Mouse (Mus musculus): Measurements from ENCODE around the gene Pgc. TPM values are rescaled to one million over a fixed set of nuclear protein-coding genes. Genes with fewer than 3 reads are reported as not detected.

Pgc gene
- polyA plus RNA-seq, 1 experiment from 2014 or later: 122 TPM

DNA sequence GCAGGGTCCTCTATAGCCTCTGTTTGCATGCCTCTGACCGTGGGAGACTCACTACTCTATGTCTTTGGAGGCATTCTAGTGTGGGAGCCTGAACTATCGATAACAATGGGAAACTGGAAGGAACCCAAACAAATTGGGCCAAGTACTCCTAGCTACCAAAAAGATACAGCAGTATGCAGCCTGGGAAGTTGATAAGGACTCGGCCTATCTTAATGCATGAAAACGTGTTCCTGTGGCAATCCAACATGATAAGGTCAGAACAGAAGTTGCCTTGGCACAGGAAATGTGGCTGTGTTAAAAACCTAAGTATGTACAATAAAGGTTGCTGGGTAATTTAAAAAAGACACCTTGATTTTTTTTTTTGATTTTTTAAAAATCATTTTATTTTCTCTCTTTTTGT lies 5.5 kb upstream of the Pgc start:
- Histone ChIP-seq H3K36me3 (ENCODE audit: control insufficient read depth, insufficient read depth, low read length) (no peaks in the 10 kb centered on the region), H3K27me3 (ENCODE audit: control insufficient read depth, insufficient read depth, low read length) (no peaks in the 10 kb centered on the region), H3K4me1 (ENCODE audit: control insufficient read depth, insufficient read depth, low read length) (no peaks in the 10 kb centered on the region), H3K4me3 (replicated peaks; ENCODE audit: low read length) (no peak overlapping the region), H3K9ac (ENCODE audit: low read length) (no peak overlapping the region), H3K27ac (ENCODE audit: low read length) (no peak overlapping the region), H3K4me2 (ENCODE audit: low read depth, low read length) (no peak overlapping the region), H3K9me3 (replicated peaks; ENCODE audit: control insufficient read depth, low read length) (no peaks in the 10 kb centered on the region)
- no peak for ATAC-seq (ENCODE audit: insufficient read depth, low FRiP score)
- 72% methylated on average over 4 of the region's 4 CpGs for WGBS

DNA sequence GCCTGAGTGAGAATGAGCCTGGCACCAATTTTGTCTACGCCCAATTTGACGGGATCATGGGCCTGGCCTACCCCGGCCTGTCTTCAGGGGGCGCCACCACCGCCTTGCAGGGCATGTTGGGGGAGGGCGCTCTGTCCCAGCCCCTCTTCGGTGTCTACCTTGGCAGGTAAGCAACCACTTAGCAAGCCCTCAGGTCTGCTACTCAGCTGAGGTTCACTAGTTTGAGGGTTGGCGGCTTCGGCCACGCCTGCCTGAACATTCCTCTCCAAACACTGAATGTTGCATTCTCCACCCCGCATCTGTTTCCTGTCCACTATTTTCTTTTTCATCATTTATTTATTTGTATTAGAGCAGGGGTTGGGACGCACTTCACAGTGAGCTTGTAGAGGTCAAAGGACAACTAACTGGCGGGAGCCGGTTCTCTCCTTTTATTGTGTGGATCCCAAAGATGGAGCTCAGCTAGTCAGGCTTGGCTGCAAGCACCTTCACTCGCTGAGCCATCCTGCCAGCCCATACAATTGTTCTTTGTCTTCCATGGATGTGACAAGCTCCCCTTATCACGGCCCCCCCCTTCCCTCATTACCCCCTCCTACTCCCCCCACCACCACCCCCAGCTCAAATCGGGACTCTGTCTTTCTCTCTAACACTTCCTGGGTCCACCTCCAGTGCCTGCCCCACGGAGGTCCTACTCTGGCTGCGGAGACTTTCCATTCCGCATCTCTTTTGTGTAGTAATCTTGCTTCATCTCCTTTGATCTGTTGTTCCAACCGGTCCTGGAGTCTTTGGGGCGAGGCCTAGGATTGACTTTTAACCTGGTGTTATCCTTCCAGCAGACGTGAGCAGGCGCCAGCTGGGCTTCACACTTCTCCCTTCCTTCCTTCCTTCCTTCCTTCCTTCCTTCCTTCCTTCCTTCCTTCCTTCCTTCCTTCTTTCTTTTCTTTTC lies 4.3 kb downstream of the Pgc start:
- Histone ChIP-seq H3K4me1 (ENCODE audit: control insufficient read depth, insufficient read depth, low read length) (no peaks in the 10 kb centered on the region), H3K27ac (ENCODE audit: low read length) (no peak overlapping the region), H3K36me3 (ENCODE audit: control insufficient read depth, insufficient read depth, low read length) (no peaks in the 10 kb centered on the region), H3K27me3 (ENCODE audit: control insufficient read depth, insufficient read depth, low read length) (no peaks in the 10 kb centered on the region), H3K4me2 (ENCODE audit: low read depth, low read length) (no peak overlapping the region), H3K9me3 (replicated peaks; ENCODE audit: control insufficient read depth, low read length) (no peaks in the 10 kb centered on the region), H3K4me3 (replicated peaks; ENCODE audit: low read length) (no peak overlapping the region), H3K9ac (ENCODE audit: low read length) (no peak overlapping the region)
- WGBS: 50% methylated on average over 24 of the region's 24 CpGs
- no peak for ATAC-seq (ENCODE audit: insufficient read depth, low FRiP score)

DNA sequence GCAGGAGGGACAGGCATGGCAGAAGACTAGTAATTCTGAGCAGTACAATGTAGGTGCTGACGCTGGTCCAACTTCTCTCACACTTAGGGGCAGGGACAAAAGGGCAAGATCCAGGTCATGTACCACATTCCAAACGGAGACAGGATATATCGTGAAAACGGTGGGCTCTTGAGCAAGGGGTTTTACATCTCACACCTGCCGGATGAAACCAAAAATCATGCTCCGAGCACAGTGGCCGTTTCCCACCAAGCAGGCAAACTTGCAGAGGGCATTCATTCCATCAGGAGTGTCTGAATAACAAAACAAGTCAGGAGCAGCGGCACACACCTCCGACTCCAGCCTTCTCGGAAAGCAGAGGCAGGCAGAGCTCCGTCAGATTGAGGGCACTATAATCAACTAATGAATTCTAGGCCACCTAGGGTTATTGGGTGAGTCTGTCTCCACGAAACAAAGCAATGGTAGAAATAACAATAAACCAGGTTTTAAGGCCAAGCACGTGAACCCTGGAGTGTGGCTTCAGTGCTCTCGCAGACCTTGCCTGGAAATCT lies 9.0 kb downstream of the Pgc start:
- H3K4me1 ChIP-seq (ENCODE audit: control insufficient read depth, insufficient read depth, low read length): peaks cover 8% of the 10 kb centered on the region
- no peaks in the 10 kb centered on the region for H3K27me3 ChIP-seq (ENCODE audit: control insufficient read depth, insufficient read depth, low read length)
- no peak for ATAC-seq (ENCODE audit: insufficient read depth, low FRiP score)
- WGBS: 68% methylated on average over 14 of the region's 14 CpGs
- H3K4me2 ChIP-seq (ENCODE audit: low read depth, low read length): no peak overlapping the region
- H3K4me3 ChIP-seq (replicated peaks; ENCODE audit: low read length): no peak overlapping the region
- no peaks in the 10 kb centered on the region for H3K9me3 ChIP-seq (replicated peaks; ENCODE audit: control insufficient read depth, low read length)
- H3K9ac ChIP-seq (ENCODE audit: low read length): no peak overlapping the region
- no peaks in the 10 kb centered on the region for H3K36me3 ChIP-seq (ENCODE audit: control insufficient read depth, insufficient read depth, low read length)
- no peak overlapping the region for H3K27ac ChIP-seq (ENCODE audit: low read length)

DNA sequence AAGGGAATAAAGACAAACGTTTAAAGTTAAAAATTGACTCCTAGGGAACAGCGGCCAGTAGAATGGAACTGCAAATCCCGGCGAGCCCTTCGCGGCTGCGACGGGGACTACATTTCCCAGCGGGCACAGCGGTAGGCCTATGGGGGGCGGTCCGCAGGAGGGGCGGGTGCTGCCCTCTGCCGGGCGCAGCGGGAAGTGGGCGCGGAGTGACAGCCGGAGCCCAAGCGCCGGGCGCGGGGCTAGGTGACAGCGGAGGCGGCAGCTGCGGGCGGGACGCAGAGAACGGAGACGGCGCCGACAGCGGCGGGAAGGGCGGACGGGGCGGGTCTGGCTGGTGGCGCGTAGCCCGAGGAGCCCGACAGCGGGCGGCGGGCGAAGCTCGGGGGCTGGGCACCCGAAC lies 10.2 kb downstream of the Pgc start, which contains the start of gene Tfeb:
TSS of gene Tfeb (plus strand) at position 175 of the 400 bp plus-strand sequence.
- WGBS: under 1% methylated on average over 47 of the region's 47 CpGs
- H3K27ac ChIP-seq (ENCODE audit: low read length): peak within 1 kb of the TSS; percentile 80
- no peaks in the 10 kb centered on the region for H3K27me3 ChIP-seq (ENCODE audit: control insufficient read depth, insufficient read depth, low read length)
- peak within 1 kb of the TSS; percentile 69 for H3K4me3 ChIP-seq (replicated peaks; ENCODE audit: low read length)
- H3K4me1 ChIP-seq (ENCODE audit: control insufficient read depth, insufficient read depth, low read length): peaks cover 8% of the 10 kb centered on the region
- H3K36me3 ChIP-seq (ENCODE audit: control insufficient read depth, insufficient read depth, low read length): no peaks in the 10 kb centered on the region
- peak within 1 kb of the TSS; percentile 77 for H3K9ac ChIP-seq (ENCODE audit: low read length)
- H3K4me2 ChIP-seq (ENCODE audit: low read depth, low read length): peak within 1 kb of the TSS; percentile 73
- ATAC-seq (ENCODE audit: insufficient read depth, low FRiP score): peak; percentile 81
- no peaks in the 10 kb centered on the region for H3K9me3 ChIP-seq (replicated peaks; ENCODE audit: control insufficient read depth, low read length)

DNA sequence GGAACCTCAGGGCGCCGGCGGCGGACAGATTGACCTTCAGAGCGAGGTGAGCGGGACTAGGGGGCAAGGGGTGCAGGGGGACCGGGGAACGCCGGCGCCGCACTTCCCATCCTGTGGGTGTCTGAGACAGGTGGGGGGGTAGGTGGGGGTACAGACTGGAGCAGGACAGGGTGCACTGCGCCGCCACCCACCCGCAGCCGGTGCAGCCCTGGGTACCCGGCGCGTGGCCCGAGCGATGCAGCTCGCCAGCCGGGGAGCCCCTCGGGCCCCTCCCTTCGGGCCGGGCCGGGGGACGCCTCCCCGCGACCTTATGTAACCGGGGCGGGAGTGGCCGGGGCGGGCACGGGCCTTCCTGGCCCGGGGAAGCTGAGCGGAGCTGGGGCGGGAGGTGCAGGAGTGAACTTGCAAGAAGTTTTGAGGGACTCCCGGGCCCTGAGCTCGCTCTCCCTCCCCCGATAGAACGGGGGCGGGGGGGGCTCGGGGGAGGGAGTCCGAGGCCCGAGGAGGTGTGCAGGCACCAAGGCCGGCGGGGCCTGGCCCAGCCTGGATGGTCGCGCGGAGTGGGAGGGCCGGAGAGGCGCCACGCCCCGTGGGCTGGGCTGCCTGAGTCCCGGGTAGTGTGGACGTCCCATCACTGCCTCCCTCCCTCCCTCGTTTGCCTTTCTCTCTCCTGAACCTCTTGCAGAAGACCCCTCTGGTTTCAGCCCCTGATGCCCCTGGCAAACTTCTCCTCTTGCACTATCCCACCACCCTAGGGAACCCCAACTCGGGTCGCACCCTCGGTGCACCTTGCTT lies 10.8 kb downstream of the Pgc start:
- peak overlapping the region; percentile 77 for H3K9ac ChIP-seq (ENCODE audit: low read length)
- H3K4me3 ChIP-seq (replicated peaks; ENCODE audit: low read length): peak overlapping the region; percentile 69
- under 1% methylated on average over 45 of the region's 60 CpGs for WGBS
- peak overlapping the region; percentile 80 for H3K27ac ChIP-seq (ENCODE audit: low read length)
- peak overlapping the region; percentile 73 for H3K4me2 ChIP-seq (ENCODE audit: low read depth, low read length)
- no peaks in the 10 kb centered on the region for H3K9me3 ChIP-seq (replicated peaks; ENCODE audit: control insufficient read depth, low read length)
- H3K36me3 ChIP-seq (ENCODE audit: control insufficient read depth, insufficient read depth, low read length): no peaks in the 10 kb centered on the region
- no peaks in the 10 kb centered on the region for H3K27me3 ChIP-seq (ENCODE audit: control insufficient read depth, insufficient read depth, low read length)
- peaks cover 8% of the 10 kb centered on the region for H3K4me1 ChIP-seq (ENCODE audit: control insufficient read depth, insufficient read depth, low read length)
- peak; percentile 91 for ATAC-seq (ENCODE audit: insufficient read depth, low FRiP score)

DNA sequence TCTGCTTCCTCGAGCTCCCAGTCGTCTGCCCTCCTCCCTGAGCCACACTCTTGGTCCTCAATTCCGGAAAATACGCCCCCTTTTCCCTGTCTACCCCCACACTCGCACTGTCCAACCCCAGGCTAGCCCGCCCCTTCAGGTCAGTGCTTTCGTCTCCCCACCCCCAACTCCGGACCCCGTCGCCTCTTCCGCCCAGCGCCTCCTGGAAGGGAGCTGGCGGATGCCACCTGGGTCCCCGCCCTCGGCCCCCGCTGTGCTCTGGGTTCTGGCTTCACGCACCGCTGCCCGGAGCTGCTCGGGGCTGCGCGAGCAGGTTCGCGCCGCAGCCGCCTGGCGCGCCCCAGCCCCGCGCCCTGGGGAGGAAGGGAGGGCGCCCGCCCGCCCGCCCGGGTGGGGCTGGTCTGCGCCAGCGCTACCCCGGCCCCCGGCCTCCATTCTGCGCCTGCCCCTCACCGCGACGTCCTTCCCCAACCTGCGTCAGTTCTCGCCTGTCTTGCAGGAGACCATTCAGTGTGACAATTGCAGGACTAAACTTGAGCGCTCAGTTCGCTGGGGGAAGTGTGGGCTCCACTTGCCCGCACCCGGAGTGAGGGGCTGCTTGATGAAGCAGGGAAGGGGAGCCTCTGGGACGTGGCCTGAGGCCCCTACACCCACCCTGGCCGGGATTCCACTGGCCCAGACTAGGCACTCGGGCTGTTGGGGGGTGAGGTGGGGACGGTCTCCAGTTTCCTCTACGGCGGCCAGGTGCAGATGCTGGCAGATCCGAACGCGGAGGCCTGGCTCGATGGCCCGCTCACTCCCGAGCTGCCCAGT lies 11.6 kb downstream of the Pgc start:
- peak overlapping the region; percentile 80 for H3K27ac ChIP-seq (ENCODE audit: low read length)
- WGBS: under 1% methylated on average over 53 of the region's 61 CpGs
- H3K9me3 ChIP-seq (replicated peaks; ENCODE audit: control insufficient read depth, low read length): 0 out of 2 replicates have a peak, but pooled peaks cover 5% of the 10 kb centered on the region
- peak overlapping the region; percentile 73 for H3K4me2 ChIP-seq (ENCODE audit: low read depth, low read length)
- H3K27me3 ChIP-seq (ENCODE audit: control insufficient read depth, insufficient read depth, low read length): no peaks in the 10 kb centered on the region
- H3K36me3 ChIP-seq (ENCODE audit: control insufficient read depth, insufficient read depth, low read length): no peaks in the 10 kb centered on the region
- peak; percentile 32 for ATAC-seq (ENCODE audit: insufficient read depth, low FRiP score)
- H3K9ac ChIP-seq (ENCODE audit: low read length): peak overlapping the region; percentile 77
- peaks cover 8% of the 10 kb centered on the region for H3K4me1 ChIP-seq (ENCODE audit: control insufficient read depth, insufficient read depth, low read length)
- peak overlapping the region; percentile 69 for H3K4me3 ChIP-seq (replicated peaks; ENCODE audit: low read length)

DNA sequence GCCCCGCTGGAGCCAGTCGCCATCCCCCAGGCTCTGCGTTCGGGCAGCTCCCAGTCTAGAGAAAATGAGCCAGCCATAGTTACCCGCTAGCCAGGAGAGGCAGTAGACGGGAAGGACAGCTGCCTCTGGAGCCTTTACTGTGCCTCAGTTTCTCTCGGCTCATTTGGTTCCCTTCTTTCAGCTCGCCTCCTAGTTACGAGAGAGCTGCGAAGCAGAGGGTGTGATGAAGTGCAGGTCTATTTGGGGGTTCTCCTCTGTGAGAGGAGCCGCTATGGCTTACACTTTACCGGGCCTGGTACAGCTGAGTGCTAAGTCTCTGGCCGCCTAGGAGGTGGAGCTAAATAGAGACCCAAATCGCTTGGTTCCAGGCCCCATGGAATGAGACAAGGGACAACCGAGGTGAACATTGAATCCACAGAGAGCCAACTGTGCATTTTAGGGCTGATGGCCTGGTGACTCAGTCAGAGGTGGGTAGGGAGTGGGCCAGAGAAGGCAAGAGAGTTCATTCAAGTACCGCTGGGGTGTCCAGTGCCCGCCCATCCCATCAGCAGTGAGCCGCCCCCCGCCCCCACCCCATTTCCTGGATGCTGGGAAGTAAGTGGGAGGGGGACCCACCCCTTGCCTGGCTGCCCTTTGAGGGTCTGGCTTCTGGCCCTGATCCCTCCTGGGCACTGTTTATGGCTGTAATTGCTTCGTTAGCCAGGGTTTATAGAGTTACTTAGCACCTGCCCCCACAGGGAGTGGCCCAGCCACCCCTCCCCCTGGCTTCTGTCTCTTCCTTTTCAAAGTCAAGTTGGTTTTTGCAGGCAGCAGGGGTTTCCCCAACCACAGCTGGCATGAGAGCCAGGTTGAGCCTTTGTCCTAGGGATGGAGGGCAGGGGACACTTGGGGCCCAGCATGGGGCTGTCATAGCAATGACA lies 12.5 kb downstream of the Pgc start:
- Histone ChIP-seq H3K9me3 (replicated peaks; ENCODE audit: control insufficient read depth, low read length) (0 out of 2 replicates have a peak, but pooled peaks cover 5% of the 10 kb centered on the region), H3K36me3 (ENCODE audit: control insufficient read depth, insufficient read depth, low read length) (no peaks in the 10 kb centered on the region), H3K4me3 (replicated peaks; ENCODE audit: low read length) (peak overlapping the region; percentile 69), H3K4me1 (ENCODE audit: control insufficient read depth, insufficient read depth, low read length) (peaks cover 8% of the 10 kb centered on the region), H3K27me3 (ENCODE audit: control insufficient read depth, insufficient read depth, low read length) (no peaks in the 10 kb centered on the region), H3K9ac (ENCODE audit: low read length) (peak overlapping the region; percentile 77), H3K27ac (ENCODE audit: low read length) (no peak overlapping the region; the same call in 1 of the 2 replicates), H3K4me2 (ENCODE audit: low read depth, low read length) (peak overlapping the region; percentile 73)
- ATAC-seq (ENCODE audit: insufficient read depth, low FRiP score): no peak
- WGBS: 18% methylated on average over 20 of the region's 20 CpGs

DNA sequence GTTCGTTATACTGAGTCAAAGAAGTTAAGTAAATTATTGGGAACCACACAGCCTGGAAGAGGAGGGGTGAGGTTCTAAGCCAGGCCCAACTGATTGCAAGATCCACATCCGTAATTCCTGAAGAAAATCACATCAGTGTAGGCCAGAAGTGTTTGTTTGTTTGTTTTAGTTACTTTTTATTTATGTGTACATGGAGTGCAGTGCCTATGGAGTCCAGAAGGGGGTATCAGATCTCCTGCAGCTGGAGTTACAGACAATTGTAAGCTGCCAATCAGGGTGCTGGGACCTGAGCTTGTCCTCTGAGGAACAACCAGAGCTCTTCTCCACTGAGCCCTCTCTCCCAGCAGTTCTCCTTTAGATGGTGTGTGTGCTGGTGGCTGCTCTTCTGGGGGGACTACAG lies 13.5 kb downstream of the Pgc start:
- H3K4me3 ChIP-seq (replicated peaks; ENCODE audit: low read length): no peak overlapping the region
- no peak overlapping the region for H3K9ac ChIP-seq (ENCODE audit: low read length)
- no peaks in the 10 kb centered on the region for H3K27me3 ChIP-seq (ENCODE audit: control insufficient read depth, insufficient read depth, low read length)
- peaks cover 8% of the 10 kb centered on the region for H3K4me1 ChIP-seq (ENCODE audit: control insufficient read depth, insufficient read depth, low read length)
- WGBS: 85% methylated on average over 2 of the region's 2 CpGs
- H3K27ac ChIP-seq (ENCODE audit: low read length): no peak overlapping the region
- ATAC-seq (ENCODE audit: insufficient read depth, low FRiP score): no peak
- peaks cover 5% of the 10 kb centered on the region; the same call in 1 of the 2 replicates for H3K9me3 ChIP-seq (replicated peaks; ENCODE audit: control insufficient read depth, low read length)
- H3K36me3 ChIP-seq (ENCODE audit: control insufficient read depth, insufficient read depth, low read length): no peaks in the 10 kb centered on the region
- H3K4me2 ChIP-seq (ENCODE audit: low read depth, low read length): no peak overlapping the region

Measured in stomach, embryonic 16.5 days (tissue).